Mouse (Mus musculus) bone marrow, adult 2 months (tissue): ENCODE results near the gene Itga8.

Source experiments
- CTCF ChIP-seq: fragments of 200-500 bp; IDR thresholded peaks from 2 replicates; pipeline ENCODE4 v1.5.1; 2011; ENCODE audit warnings: low read length, control low read depth; ENCODE audit not compliant: control insufficient read depth, insufficient read depth
- POLR2A ChIP-seq: fragments of 200-500 bp; IDR thresholded peaks from 2 replicates; pipeline ENCODE4 v1.6.1; 2011; ENCODE audit warnings: low read depth, mild to moderate bottlenecking, control low read depth, low read length, borderline replicate concordance; ENCODE audit not compliant: control insufficient read depth

- TF ChIP-seq CTCF: no peak
- no peak for TF ChIP-seq POLR2A
These were observed 194.5 kb downstream of the Itga8 start for GRCm38 (mm10) chr2:12107265-12107664.
